33 mouse cellular contexts compared by ENCODE assay signal in genomic region chr12:44886826-44887225, GRCm38 (mm10).
DNase-seq lines count a peak whose midpoint lies in the region; ATAC-seq lines count a peak whose summit lies in the region.
"Had no signal": no experiment of that assay in that cellular context is flagged by ENCODE, and none has a peak within 500 bp of the region (broad histone marks: within the 10 kb centered on the region; RNA-seq: fewer than 3 reads in every experiment).

No protein-coding gene starts in this region.

- no peak overlapping the region for H3K4me3 ChIP-seq in heart, embryonic 11.5 days (ENCODE audit: low read depth, low read length)
- H3K4me3 ChIP-seq: embryonic facial prominence, embryonic 13.5 days; hindbrain, embryonic 12.5 days; intestine, embryonic 15.5 days; limb, embryonic 10.5 days; limb, embryonic 15.5 days; liver, embryonic 13.5 days; megakaryocyte, embryonic 14.5 days; midbrain, embryonic 12.5 days; neural tube, embryonic 13.5 days; stomach, embryonic 15.5 days had no signal

- no peak overlapping the region for H3K9ac ChIP-seq in heart, embryonic 11.5 days (ENCODE audit: low read depth, low read length)
- H3K9ac ChIP-seq: embryonic facial prominence, embryonic 13.5 days; forebrain, postnatal 0 days; hindbrain, embryonic 12.5 days; intestine, embryonic 15.5 days; limb, embryonic 15.5 days; liver, embryonic 13.5 days; midbrain, embryonic 12.5 days; neural tube, embryonic 13.5 days; stomach, embryonic 15.5 days had no signal

- no peaks in the 10 kb centered on the region; the same call in 1 of the 2 replicates for H3K36me3 ChIP-seq in heart, embryonic 11.5 days (ENCODE audit: control insufficient read depth, insufficient read depth, low read length)
- H3K36me3 ChIP-seq: embryonic facial prominence, embryonic 13.5 days; G1E; hindbrain, embryonic 12.5 days; intestine, embryonic 15.5 days; limb, embryonic 10.5 days; limb, embryonic 15.5 days; liver, embryonic 13.5 days; midbrain, embryonic 12.5 days; neural tube, embryonic 13.5 days; stomach, embryonic 15.5 days had no signal

- no peaks in the 10 kb centered on the region for H3K9me3 ChIP-seq in heart, embryonic 11.5 days (replicated peaks; ENCODE audit: control insufficient read depth, low read length)
- H3K9me3 ChIP-seq: embryonic facial prominence, embryonic 13.5 days; hindbrain, embryonic 12.5 days; intestine, embryonic 15.5 days; limb, embryonic 10.5 days; limb, embryonic 15.5 days; liver, embryonic 13.5 days; megakaryocyte, embryonic 14.5 days; midbrain, embryonic 12.5 days; neural tube, embryonic 13.5 days; stomach, embryonic 15.5 days had no signal

- no peaks in the 10 kb centered on the region for H3K27me3 ChIP-seq in heart, embryonic 11.5 days (ENCODE audit: control insufficient read depth, insufficient read depth, low read length)
- H3K27me3 ChIP-seq: embryonic facial prominence, embryonic 13.5 days; hindbrain, embryonic 12.5 days; intestine, embryonic 15.5 days; limb, embryonic 15.5 days; liver, embryonic 13.5 days; megakaryocyte, embryonic 14.5 days; midbrain, embryonic 12.5 days; neural tube, embryonic 13.5 days; Patski; stomach, embryonic 15.5 days had no signal

- no peaks in the 10 kb centered on the region for H3K4me1 ChIP-seq in heart, embryonic 11.5 days (ENCODE audit: control insufficient read depth, insufficient read depth, low read length)
- H3K4me1 ChIP-seq: embryonic facial prominence, embryonic 13.5 days; hindbrain, embryonic 12.5 days; intestine, embryonic 15.5 days; limb, embryonic 15.5 days; liver, embryonic 13.5 days; midbrain, embryonic 12.5 days; neural tube, embryonic 13.5 days; stomach, embryonic 15.5 days had no signal

- DNase-seq in adrenal gland, postnatal 10 days: peak; percentile 13
- no peak for DNase-seq in adrenal gland, postnatal 25 days
- peak; percentile 21 to 22 for DNase-seq in heart, adult 18-20 months
- DNase-seq in testis, postnatal 14 days (ENCODE audit: low spot score): peak; percentile 38
- DNase-seq in testis, postnatal 10 days (ENCODE audit: low spot score): no peak
- DNase-seq in retina, postnatal 1 day: peak; percentile 4
- no peak for DNase-seq in layer of hippocampus, adult 8-10 months (ENCODE audit: low spot score in 2 of 2)
- DNase-seq: cerebellum, adult 2 months; cerebellum, postnatal 14 days; forebrain, postnatal 0 days; gastrocnemius, postnatal 10 days; kidney, adult 2 months; layer of hippocampus, adult 9-11 months; liver, embryonic 13.5 days; lung, adult 18-20 months; lung, postnatal 4 days; right cerebral cortex, postnatal 14 days; thymus, adult 2 months; thymus, postnatal 36 days had no signal

- 36% methylated on average over 3 of the region's 3 CpGs for WGBS in heart, embryonic 11.5 days (ENCODE audit: insufficient replicate concordance)

- no peak overlapping the region for H3K4me2 ChIP-seq in heart, embryonic 11.5 days
- H3K4me2 ChIP-seq: embryonic facial prominence, embryonic 13.5 days; hindbrain, embryonic 12.5 days; intestine, embryonic 15.5 days; limb, embryonic 15.5 days; liver, embryonic 13.5 days; midbrain, embryonic 12.5 days; neural tube, embryonic 13.5 days; stomach, embryonic 15.5 days had no signal

- no peak for ATAC-seq in heart, embryonic 11.5 days (replicated peaks; ENCODE audit: insufficient number of reproducible peaks, low FRiP score, low TSS enrichment)
- ATAC-seq: forebrain, postnatal 0 days; hindbrain, postnatal 0 days; intestine, embryonic 15.5 days; lung, postnatal 0 days; Patski had no signal

- H3K27ac ChIP-seq in heart, embryonic 11.5 days (ENCODE audit: low read depth, low read length): no peak overlapping the region
- H3K27ac ChIP-seq: embryonic facial prominence, embryonic 13.5 days; hindbrain, embryonic 12.5 days; hindbrain, postnatal 0 days; intestine, embryonic 15.5 days; limb, embryonic 10.5 days; limb, embryonic 15.5 days; liver, embryonic 13.5 days; midbrain, embryonic 12.5 days; neural tube, embryonic 13.5 days; stomach, embryonic 15.5 days had no signal

Comparison
In these comparisons a context has a peak if more than half of its experiments do, and no peak if none do; other contexts are left out.
1. DNase-seq: peak in adrenal gland, postnatal 10 days (single experiment), heart, adult 18-20 months (2 of 2), testis, postnatal 14 days (single experiment) and retina, postnatal 1 day (single experiment); none in adrenal gland, postnatal 25 days (single experiment), testis, postnatal 10 days (single experiment) and layer of hippocampus, adult 8-10 months (0 of 2).